Mouse (Mus musculus): ENCODE data around the gene Ube2l3. TPM values are rescaled to one million over a fixed set of nuclear protein-coding genes. Genes with fewer than 3 reads are reported as not detected.
A peak's percentile ranks its signal among the peaks of the same experiment; 100 is the strongest.

Gene Ube2l3
- 163 and 173 TPM in 2 replicates for polyA plus RNA-seq (2011; ENCODE audit: insufficient read length, low read depth, missing spikeins)

DNA sequence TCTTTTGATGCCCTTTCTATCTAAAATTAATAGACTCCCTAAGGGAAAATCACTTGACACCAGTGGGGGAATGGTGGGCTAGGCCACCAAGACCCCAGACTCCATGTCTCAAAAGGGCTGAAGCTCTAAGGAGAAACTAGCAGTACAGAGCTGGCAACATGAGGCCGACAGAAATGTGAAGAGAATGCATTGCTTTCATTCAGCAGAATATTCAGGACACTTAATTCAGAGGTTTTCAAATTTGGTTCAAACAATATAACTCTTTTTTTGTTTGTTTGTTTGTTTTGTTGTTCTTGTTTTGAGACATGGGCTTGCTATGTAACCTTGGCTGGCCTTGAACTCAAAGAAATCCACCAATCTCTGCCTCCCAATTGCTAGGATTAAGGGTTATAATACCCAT, at the start of gene Ube2l3:
Gene Ube2l3 (minus strand): TSS at position 101 of the 400 bp plus-strand sequence.
- Histone ChIP-seq H3K4me3 (ENCODE audit: insufficient read depth, low read length) (peak within 1 kb of the TSS; percentile 97; the same call in 1 of the 2 replicates), H3K27ac (ENCODE audit: insufficient read depth, low read length) (no peak within 1 kb of the TSS), H3K4me1 (ENCODE audit: control insufficient read depth, insufficient read depth, low read length) (peaks cover 2% of the 10 kb centered on the region; the same call in 1 of the 2 replicates)
- TF ChIP-seq CTCF (IDR thresholded peaks at IDR 0.05; ENCODE audit: borderline replicate concordance, insufficient read depth, low read length): no peak
- no peak for TF ChIP-seq POLR2A (IDR thresholded peaks at IDR 0.05; ENCODE audit: low read depth, low read length)

- Histone ChIP-seq H3K4me1 (ENCODE audit: control insufficient read depth, insufficient read depth, low read length) (no peaks in the 10 kb centered on the region), H3K27ac (ENCODE audit: insufficient read depth, low read length) (no peak overlapping the region), H3K4me3 (ENCODE audit: insufficient read depth, low read length) (no peak overlapping the region)
- TF ChIP-seq CTCF (IDR thresholded peaks at IDR 0.05; ENCODE audit: borderline replicate concordance, insufficient read depth, low read length): no peak
- TF ChIP-seq POLR2A (IDR thresholded peaks at IDR 0.05; ENCODE audit: low read depth, low read length): no peak
These were observed 49.1 kb upstream of the Ube2l3 start for GRCm38 (mm10) chr16:17251539-17251938.

DNA sequence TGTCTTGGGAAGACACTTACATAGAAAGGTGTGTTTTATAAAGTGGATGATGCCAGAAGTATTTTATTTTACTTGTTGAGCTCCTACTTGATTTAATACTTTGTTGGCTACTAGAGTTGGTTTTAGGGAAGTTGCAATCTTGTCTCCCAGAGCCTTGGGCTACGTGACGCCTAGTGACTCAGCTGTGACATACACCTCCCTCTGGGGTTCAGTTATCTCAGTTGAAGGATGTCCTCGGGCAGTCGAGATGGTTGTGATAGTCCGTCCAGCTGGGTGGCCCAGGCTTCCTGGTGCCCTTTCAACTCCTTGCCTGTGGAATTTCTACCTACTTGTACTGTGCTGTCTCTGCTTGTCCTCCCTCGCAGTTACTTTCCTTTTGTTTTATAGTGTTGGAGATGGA, 46.7 kb upstream of the Ube2l3 start:
- TF ChIP-seq POLR2A (IDR thresholded peaks at IDR 0.05; ENCODE audit: low read depth, low read length): no peak
- no peak for TF ChIP-seq CTCF (IDR thresholded peaks at IDR 0.05; ENCODE audit: borderline replicate concordance, insufficient read depth, low read length)
- Histone ChIP-seq H3K4me3 (ENCODE audit: insufficient read depth, low read length) (no peak overlapping the region), H3K4me1 (ENCODE audit: control insufficient read depth, insufficient read depth, low read length) (no peaks in the 10 kb centered on the region), H3K27ac (ENCODE audit: insufficient read depth, low read length) (no peak overlapping the region)

DNA sequence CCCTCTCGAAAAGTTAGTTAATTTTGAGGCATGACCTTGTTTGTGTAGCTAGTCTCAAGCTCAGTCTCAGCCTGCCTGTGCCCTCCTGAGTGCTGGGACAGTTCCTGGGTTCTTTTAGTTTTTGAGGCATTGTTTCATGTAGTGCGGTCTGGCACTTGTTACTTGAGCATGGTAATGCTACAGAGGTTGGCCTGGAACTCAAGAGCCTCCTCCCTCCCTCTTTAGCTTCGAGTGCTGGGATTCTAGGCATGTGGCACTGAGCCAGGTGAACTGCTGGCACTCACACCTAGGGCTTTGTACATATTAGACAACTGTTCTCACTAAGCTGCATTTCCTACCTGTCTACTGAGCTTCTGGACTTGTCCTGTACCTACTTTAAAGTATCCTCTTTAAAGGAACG, 45.3 kb upstream of the Ube2l3 start:
- no peak overlapping the region for H3K27ac ChIP-seq (ENCODE audit: insufficient read depth, low read length)
- no peak overlapping the region for H3K4me3 ChIP-seq (ENCODE audit: insufficient read depth, low read length)
- TF ChIP-seq POLR2A (IDR thresholded peaks at IDR 0.05; ENCODE audit: low read depth, low read length) (no peak), CTCF (IDR thresholded peaks at IDR 0.05; ENCODE audit: borderline replicate concordance, insufficient read depth, low read length) (no peak)
- H3K4me1 ChIP-seq (ENCODE audit: control insufficient read depth, insufficient read depth, low read length): 0 out of 2 replicates have a peak, but pooled peaks cover 3% of the 10 kb centered on the region

DNA sequence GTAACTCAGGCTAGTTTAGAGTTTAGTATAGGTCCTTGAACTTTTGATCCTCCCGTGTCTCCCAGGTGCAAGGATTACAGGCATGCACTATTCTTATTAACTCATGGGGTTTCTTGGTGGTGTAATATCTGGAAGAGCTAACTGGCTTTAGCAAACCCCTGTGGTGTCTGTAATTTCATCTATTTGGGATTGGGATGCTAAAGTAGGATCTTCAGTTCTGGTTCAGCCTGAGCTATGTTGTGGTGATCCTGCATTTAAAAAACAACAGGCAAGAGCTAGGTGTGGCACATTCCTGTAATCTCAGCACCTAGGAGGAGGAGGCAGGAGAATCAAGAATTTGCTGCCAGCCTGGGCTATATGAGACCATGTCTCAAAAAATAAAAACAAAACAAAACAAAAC, 42.5 kb upstream of the Ube2l3 start:
- Histone ChIP-seq H3K27ac (ENCODE audit: insufficient read depth, low read length) (no peak overlapping the region), H3K4me1 (ENCODE audit: control insufficient read depth, insufficient read depth, low read length) (0 out of 2 replicates have a peak, but pooled peaks cover 3% of the 10 kb centered on the region), H3K4me3 (ENCODE audit: insufficient read depth, low read length) (no peak overlapping the region)
- TF ChIP-seq CTCF (IDR thresholded peaks at IDR 0.05; ENCODE audit: borderline replicate concordance, insufficient read depth, low read length): no peak
- no peak for TF ChIP-seq POLR2A (IDR thresholded peaks at IDR 0.05; ENCODE audit: low read depth, low read length)

GRCm38 (mm10) chr16:17243731-17244130, 41.3 kb upstream of the Ube2l3 start:
- H3K4me3 ChIP-seq (ENCODE audit: insufficient read depth, low read length): no peak overlapping the region
- H3K27ac ChIP-seq (ENCODE audit: insufficient read depth, low read length): no peak overlapping the region
- H3K4me1 ChIP-seq (ENCODE audit: control insufficient read depth, insufficient read depth, low read length): 0 out of 2 replicates have a peak, but pooled peaks cover 3% of the 10 kb centered on the region
- TF ChIP-seq POLR2A (IDR thresholded peaks at IDR 0.05; ENCODE audit: low read depth, low read length) (no peak), CTCF (IDR thresholded peaks at IDR 0.05; ENCODE audit: borderline replicate concordance, insufficient read depth, low read length) (no peak)

DNA sequence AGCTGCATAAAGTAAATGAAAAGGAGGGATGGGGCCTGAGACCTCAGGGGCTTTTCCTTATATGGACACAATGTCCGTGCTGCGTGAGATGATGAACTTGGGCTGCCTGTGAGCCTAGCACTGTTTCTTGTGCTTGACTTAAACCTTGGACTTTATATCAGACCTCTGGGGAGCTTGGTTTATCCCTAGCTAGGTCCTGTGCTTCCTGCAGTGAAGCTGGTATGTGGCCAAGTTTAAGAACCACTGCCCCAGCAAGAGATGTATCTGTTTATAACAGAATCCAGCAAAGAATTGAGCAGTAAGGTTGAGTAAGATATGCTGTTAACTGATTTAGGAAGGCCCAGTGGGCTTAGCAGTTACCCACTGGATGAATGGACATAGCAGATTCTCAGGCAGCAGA, 37.0 kb upstream of the Ube2l3 start:
- H3K27ac ChIP-seq (ENCODE audit: insufficient read depth, low read length): no peak overlapping the region
- H3K4me3 ChIP-seq (ENCODE audit: insufficient read depth, low read length): no peak overlapping the region
- no peak for TF ChIP-seq CTCF (IDR thresholded peaks at IDR 0.05; ENCODE audit: borderline replicate concordance, insufficient read depth, low read length)
- no peak for TF ChIP-seq POLR2A (IDR thresholded peaks at IDR 0.05; ENCODE audit: low read depth, low read length)
- H3K4me1 ChIP-seq (ENCODE audit: control insufficient read depth, insufficient read depth, low read length): peaks cover 17% of the 10 kb centered on the region

DNA sequence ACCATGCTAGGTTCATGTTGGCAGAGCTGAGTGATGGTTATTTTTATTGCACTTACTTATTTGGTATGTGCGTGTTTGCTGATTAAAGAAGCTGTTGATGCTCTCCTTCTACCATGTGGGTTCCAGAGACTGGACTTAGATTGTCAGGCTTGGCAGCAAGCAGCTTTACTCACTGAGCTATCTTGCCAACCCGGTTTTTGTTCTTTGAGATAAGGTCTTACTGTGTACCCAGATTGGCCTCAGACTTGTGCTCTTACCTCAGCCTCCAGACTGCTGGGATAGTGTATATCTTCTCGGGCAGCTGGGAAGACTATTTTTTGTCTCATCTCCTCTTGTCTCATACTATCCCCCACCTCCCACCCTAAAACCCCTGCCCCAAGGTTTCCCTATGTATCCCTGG, 35.2 kb upstream of the Ube2l3 start:
- TF ChIP-seq POLR2A (IDR thresholded peaks at IDR 0.05; ENCODE audit: low read depth, low read length) (no peak), CTCF (IDR thresholded peaks at IDR 0.05; ENCODE audit: borderline replicate concordance, insufficient read depth, low read length) (no peak)
- Histone ChIP-seq H3K27ac (ENCODE audit: insufficient read depth, low read length) (no peak overlapping the region), H3K4me3 (ENCODE audit: insufficient read depth, low read length) (no peak overlapping the region), H3K4me1 (ENCODE audit: control insufficient read depth, insufficient read depth, low read length) (peaks cover 14% of the 10 kb centered on the region)

DNA sequence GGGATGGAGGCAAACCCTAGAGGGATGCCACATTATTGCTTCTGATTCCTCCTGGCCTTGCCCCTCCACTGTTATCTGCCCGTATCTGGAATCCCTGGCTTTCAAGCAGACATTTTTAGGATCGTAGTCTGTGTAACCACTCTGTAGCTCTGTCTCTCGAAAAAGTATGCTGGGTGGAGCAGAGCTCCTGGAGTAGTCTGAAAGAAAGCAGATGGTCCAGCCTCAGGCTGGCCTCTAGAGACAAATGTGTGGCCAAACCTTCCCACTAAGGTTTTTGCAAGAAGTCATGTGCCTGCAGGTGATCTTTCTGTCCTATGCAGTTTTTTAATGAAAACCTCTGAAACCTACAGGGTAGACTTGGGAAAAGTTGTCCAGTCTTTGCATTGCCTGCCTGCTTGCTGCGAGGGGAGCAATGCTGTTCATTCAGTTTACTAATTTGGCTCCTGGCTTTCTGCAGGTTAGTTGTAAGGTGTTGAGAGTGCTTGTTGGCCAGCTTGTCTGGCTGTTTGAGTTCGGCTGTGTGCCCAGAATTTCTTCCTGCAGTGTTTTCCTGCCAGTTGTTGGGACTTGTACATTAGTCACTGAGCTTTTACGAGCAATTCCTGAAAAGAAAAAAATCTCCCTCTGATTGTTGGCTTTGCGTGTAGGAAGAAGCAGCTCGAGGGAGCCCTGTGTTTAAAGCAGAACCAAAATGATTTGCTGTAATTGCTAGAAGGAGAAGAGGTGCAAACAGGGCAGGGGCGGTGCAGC, 32.6 kb upstream of the Ube2l3 start:
- Histone ChIP-seq H3K4me1 (ENCODE audit: control insufficient read depth, insufficient read depth, low read length) (peaks cover 14% of the 10 kb centered on the region), H3K27ac (ENCODE audit: insufficient read depth, low read length) (0 out of 2 replicates have a peak overlapping the region, but pooled peaks have one; percentile 18), H3K4me3 (ENCODE audit: insufficient read depth, low read length) (peak overlapping the region; percentile 71)
- no peak for TF ChIP-seq POLR2A (IDR thresholded peaks at IDR 0.05; ENCODE audit: low read depth, low read length)
- TF ChIP-seq CTCF (IDR thresholded peaks at IDR 0.05; ENCODE audit: borderline replicate concordance, insufficient read depth, low read length): no peak

DNA sequence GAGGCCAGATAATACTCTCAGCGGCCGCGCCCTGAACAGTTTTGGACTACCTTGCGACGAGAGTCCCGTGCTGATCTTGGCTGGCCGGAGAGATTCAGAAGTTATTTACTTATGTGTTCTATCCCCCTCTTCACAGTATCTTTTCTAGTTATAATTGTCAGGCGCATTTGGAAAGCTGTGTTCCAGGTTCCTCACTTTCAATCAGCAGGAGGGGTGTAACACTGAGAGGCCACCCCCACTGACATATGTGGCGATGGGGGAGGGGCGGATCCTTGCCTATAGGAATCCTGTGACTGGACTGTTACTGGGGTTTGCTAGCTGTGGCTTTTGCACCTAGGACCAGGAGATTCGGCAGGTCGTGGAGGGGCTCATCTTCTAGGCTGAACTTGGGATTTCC, 32.0 kb upstream of the Ube2l3 start:
- Histone ChIP-seq H3K4me3 (ENCODE audit: insufficient read depth, low read length) (peak overlapping the region; percentile 71), H3K4me1 (ENCODE audit: control insufficient read depth, insufficient read depth, low read length) (peaks cover 14% of the 10 kb centered on the region), H3K27ac (ENCODE audit: insufficient read depth, low read length) (0 out of 2 replicates have a peak overlapping the region, but pooled peaks have one; percentile 18)
- TF ChIP-seq CTCF (IDR thresholded peaks at IDR 0.05; ENCODE audit: borderline replicate concordance, insufficient read depth, low read length): no peak
- no peak for TF ChIP-seq POLR2A (IDR thresholded peaks at IDR 0.05; ENCODE audit: low read depth, low read length)

Data from embryonic fibroblast, embryonic 13.5 days (primary cell).